Mouse (Mus musculus): ENCODE results near the gene Bfsp2. TPM values are rescaled to one million over a fixed set of nuclear protein-coding genes. Genes with fewer than 3 reads are reported as not detected.

The Bfsp2 gene
- polyA plus RNA-seq, 1 experiment from 2014 or later, result 0.35 TPM

DNA sequence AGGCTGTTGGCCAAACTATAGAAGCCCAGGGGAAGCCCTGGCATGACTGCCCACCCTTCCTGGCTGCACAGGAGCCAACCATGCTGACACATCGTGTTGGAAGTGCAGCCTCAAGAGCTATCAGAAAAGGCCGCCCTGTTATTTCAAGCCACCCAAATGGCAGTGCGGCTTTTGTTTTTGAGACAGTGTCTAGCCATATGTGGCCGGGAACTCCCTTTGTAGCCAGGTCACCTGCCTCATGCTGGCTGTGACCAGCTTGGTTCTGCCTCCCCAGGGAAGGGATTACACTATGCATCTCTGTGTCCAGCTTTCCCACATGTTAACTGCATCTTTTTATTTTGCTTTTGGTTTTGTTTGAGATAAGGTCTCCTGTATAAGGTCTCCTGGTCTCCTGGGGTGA lies 99.7 kb downstream of the Bfsp2 start:
- no peak for ATAC-seq
- no peak overlapping the region for H3K9ac ChIP-seq (ENCODE audit: low read depth, low read length)
- no peak overlapping the region for H3K27ac ChIP-seq (ENCODE audit: low read depth, low read length)
- H3K27me3 ChIP-seq (replicated peaks; ENCODE audit: control insufficient read depth, insufficient read depth, low read length), result no peaks in the 10 kb centered on the region
- WGBS, result 100% methylated on average over 4 of the region's 4 CpGs
- H3K4me2 ChIP-seq (replicated peaks; ENCODE audit: low read depth), result no peak overlapping the region
- H3K9me3 ChIP-seq (ENCODE audit: control insufficient read depth), result no peaks in the 10 kb centered on the region
- H3K4me3 ChIP-seq (ENCODE audit: low read depth, low read length), result no peak overlapping the region
- H3K4me1 ChIP-seq (replicated peaks; ENCODE audit: control insufficient read depth, insufficient read depth, low read length), result no peaks in the 10 kb centered on the region; the same call in 1 of the 2 replicates
- TF ChIP-seq CTCF (IDR thresholded peaks at IDR 0.05; ENCODE audit: low read depth), result no peak
- no peaks in the 10 kb centered on the region for H3K36me3 ChIP-seq (ENCODE audit: control insufficient read depth, insufficient read depth)

DNA sequence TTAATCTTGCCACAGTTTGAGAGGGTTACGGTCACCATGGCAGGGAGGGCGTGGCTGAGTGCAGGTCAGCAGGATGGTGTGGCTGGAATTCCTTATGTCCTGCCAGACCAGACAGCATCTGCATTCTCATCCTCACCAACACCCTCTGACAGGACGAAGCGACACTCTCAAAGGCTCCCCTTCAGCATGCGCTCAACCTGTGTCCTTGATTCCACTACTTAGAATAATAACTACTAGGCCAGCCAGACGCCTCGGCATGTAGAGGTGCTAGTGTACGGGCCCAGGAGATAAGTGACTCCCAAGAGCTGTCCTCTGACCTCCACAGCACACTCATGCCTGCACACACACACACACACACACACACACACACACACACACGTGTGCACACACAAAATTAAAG lies 101.0 kb downstream of the Bfsp2 start:
- ATAC-seq, result no peak
- no peak for TF ChIP-seq CTCF (IDR thresholded peaks at IDR 0.05; ENCODE audit: low read depth)
- H3K4me2 ChIP-seq (replicated peaks; ENCODE audit: low read depth), result no peak overlapping the region
- no peak overlapping the region for H3K9ac ChIP-seq (ENCODE audit: low read depth, low read length)
- 68% methylated on average over 9 of the region's 9 CpGs for WGBS
- no peaks in the 10 kb centered on the region for H3K27me3 ChIP-seq (replicated peaks; ENCODE audit: control insufficient read depth, insufficient read depth, low read length)
- no peak overlapping the region for H3K27ac ChIP-seq (ENCODE audit: low read depth, low read length)
- no peaks in the 10 kb centered on the region for H3K4me1 ChIP-seq (replicated peaks; ENCODE audit: control insufficient read depth, insufficient read depth, low read length)
- no peaks in the 10 kb centered on the region for H3K9me3 ChIP-seq (ENCODE audit: control insufficient read depth)
- no peak overlapping the region for H3K4me3 ChIP-seq (ENCODE audit: low read depth, low read length)
- H3K36me3 ChIP-seq (ENCODE audit: control insufficient read depth, insufficient read depth), result no peaks in the 10 kb centered on the region

DNA sequence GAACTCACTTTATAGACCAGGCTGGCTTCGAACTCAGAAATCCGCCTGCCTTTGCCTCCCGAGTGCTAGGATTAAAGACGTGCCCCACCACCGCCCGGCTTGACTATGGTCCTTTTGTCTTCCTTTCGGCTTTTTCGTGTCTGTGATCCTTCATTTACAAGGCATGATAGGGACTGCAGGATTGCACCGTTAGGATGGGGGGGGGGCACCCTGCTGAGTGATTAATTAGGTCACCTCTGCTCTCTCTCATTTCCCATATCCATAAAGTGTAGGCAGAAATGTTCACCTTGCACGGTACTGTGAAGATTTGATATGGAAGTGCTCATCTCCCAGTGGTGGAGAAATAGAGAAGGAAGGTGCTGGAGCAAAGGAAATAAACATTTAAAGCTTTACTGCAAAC lies 101.5 kb downstream of the Bfsp2 start:
- no peak for ATAC-seq
- Histone ChIP-seq H3K27me3 (replicated peaks; ENCODE audit: control insufficient read depth, insufficient read depth, low read length) (no peaks in the 10 kb centered on the region), H3K4me1 (replicated peaks; ENCODE audit: control insufficient read depth, insufficient read depth, low read length) (no peaks in the 10 kb centered on the region), H3K9me3 (ENCODE audit: control insufficient read depth) (no peaks in the 10 kb centered on the region), H3K4me2 (replicated peaks; ENCODE audit: low read depth) (no peak overlapping the region), H3K4me3 (ENCODE audit: low read depth, low read length) (no peak overlapping the region), H3K36me3 (ENCODE audit: control insufficient read depth, insufficient read depth) (no peaks in the 10 kb centered on the region), H3K9ac (ENCODE audit: low read depth, low read length) (no peak overlapping the region), H3K27ac (ENCODE audit: low read depth, low read length) (no peak overlapping the region)
- WGBS, result 74% methylated on average over 10 of the region's 10 CpGs
- TF ChIP-seq CTCF (IDR thresholded peaks at IDR 0.05; ENCODE audit: low read depth), result no peak

DNA sequence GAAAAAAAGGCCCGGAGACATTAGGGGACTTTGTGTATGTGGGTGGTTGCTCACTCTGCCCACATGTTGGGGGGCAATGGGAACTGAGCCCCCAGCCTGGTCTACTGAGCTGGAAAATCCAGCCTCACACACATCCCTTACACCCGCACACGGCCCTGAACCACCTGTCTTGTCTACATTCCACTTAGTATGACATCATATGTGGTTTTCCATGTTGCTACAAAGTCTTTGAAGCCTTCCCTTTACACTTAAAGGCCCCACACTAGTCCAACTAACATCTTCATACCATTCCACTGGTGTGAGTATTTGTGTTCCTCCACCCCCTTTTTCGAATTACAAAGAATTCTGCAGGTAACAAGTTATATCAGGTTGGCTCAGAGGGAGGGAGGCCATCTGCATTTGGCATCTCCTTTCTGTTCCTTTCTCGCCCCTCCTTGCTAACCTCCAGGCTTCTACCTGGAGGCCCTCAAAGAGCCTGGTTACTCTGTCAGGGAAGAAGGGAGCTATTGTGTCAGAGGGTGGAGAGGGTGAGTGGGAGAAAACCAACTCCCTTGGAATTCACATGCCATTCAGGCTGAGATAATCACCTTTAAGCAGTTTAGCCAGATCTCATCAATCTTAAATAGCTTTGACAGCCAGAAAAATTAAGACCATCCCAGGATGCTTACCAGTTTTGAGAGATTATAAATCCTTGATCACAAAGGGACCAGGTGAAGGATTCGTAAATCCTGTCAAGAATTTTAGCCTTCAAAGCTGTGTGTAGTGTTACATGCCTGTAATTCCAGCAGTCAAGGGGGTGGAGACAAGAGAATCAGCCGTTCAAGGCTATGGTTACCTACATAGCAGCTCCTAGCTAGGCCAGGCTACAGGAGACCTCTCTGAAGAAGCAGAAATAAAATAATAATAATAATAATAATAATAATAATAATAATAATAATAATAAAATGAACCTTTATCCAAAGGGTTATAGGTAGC lies 103.6 kb downstream of the Bfsp2 start:
- Histone ChIP-seq H3K4me1 (replicated peaks; ENCODE audit: control insufficient read depth, insufficient read depth, low read length) (no peaks in the 10 kb centered on the region), H3K9ac (ENCODE audit: low read depth, low read length) (no peak overlapping the region), H3K27ac (ENCODE audit: low read depth, low read length) (no peak overlapping the region), H3K27me3 (replicated peaks; ENCODE audit: control insufficient read depth, insufficient read depth, low read length) (no peaks in the 10 kb centered on the region), H3K36me3 (ENCODE audit: control insufficient read depth, insufficient read depth) (no peaks in the 10 kb centered on the region), H3K9me3 (ENCODE audit: control insufficient read depth) (no peaks in the 10 kb centered on the region), H3K4me3 (ENCODE audit: low read depth, low read length) (no peak overlapping the region), H3K4me2 (replicated peaks; ENCODE audit: low read depth) (no peak overlapping the region)
- ATAC-seq, result no peak
- 64% methylated on average over 7 of the region's 7 CpGs for WGBS
- no peak for TF ChIP-seq CTCF (IDR thresholded peaks at IDR 0.05; ENCODE audit: low read depth)

Other genes starting within 250 kb of the Bfsp2 start
- 237 and 245 TPM in 2 replicates for gene Trf, start 250.0 kb downstream of the Bfsp2 start, polyA plus RNA-seq (2015; fragmentation: Nextera tagmentation; extraction: Ambion mirVana)
- 2.4 and 3.8 TPM in 2 replicates for gene 1300017J02Rik, start 175.3 kb downstream of the Bfsp2 start, polyA plus RNA-seq (2015; fragmentation: Nextera tagmentation; extraction: Ambion mirVana)
- 15.2 and 17.1 TPM in 2 replicates for gene Topbp1, start 175.2 kb downstream of the Bfsp2 start, polyA plus RNA-seq (2015; fragmentation: Nextera tagmentation; extraction: Ambion mirVana)
- 38.8 and 39.8 TPM in 2 replicates for gene Cdv3, start 114.6 kb downstream of the Bfsp2 start, polyA plus RNA-seq (2015; fragmentation: Nextera tagmentation; extraction: Ambion mirVana)

Data from intestine, postnatal 0 days (tissue).